Comparison of ENCODE assay signal across 9 mouse cellular contexts in the genomic region with DNA sequence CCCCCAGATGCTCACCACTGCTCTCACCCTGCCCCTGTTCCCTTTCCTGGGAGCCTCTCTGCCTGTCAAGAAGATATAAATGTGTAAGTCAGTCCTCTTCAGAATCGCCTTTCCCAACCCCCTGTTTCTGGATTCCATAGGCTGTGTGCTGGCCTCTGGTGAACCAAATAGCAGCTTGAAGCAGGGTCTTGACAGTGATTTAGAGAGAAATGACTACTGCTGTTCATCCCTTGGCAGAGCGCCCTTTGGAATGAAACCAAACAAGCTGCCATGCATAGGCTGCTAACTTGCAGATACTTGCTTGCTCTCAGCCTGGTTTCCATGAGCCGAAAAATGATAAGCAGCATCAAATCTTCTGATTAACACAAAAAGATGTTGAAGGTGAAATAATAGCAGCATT.
DNase-seq lines count a peak whose midpoint lies in the region; ATAC-seq lines count a peak whose summit lies in the region.
"Had no signal": no experiment of that assay in that cellular context is flagged by ENCODE, and none has a peak within 500 bp of the region (broad histone marks: within the 10 kb centered on the region; RNA-seq: fewer than 3 reads in every experiment).

No protein-coding gene starts in this region.

- H3K27me3 ChIP-seq in hindbrain, embryonic 14.5 days (ENCODE audit: control insufficient read depth, insufficient read depth, low read length) = no peaks in the 10 kb centered on the region
- H3K27me3 ChIP-seq in hindbrain, embryonic 12.5 days = no peaks in the 10 kb centered on the region
- H3K27me3 ChIP-seq in midbrain, embryonic 16.5 days (ENCODE audit: control insufficient read depth, insufficient read depth, low read depth, low read length) = no peaks in the 10 kb centered on the region
- H3K27me3 ChIP-seq: embryonic facial prominence, embryonic 12.5 days had no signal

- 47% methylated on average over 3 of the region's 3 CpGs for WGBS in hindbrain, embryonic 14.5 days
- 61% methylated on average over 3 of the region's 3 CpGs for WGBS in hindbrain, embryonic 12.5 days
- WGBS in midbrain, embryonic 16.5 days = 59% methylated on average over 3 of the region's 3 CpGs

- no peak overlapping the region for H3K27ac ChIP-seq in hindbrain, embryonic 14.5 days
- no peak overlapping the region for H3K27ac ChIP-seq in hindbrain, embryonic 12.5 days
- H3K27ac ChIP-seq in midbrain, embryonic 16.5 days (ENCODE audit: low read length) = no peak overlapping the region
- H3K27ac ChIP-seq: embryonic facial prominence, embryonic 12.5 days had no signal

- H3K36me3 ChIP-seq in hindbrain, embryonic 14.5 days (replicated peaks; ENCODE audit: control insufficient read depth, insufficient read depth) = no peaks in the 10 kb centered on the region
- no peaks in the 10 kb centered on the region for H3K36me3 ChIP-seq in hindbrain, embryonic 12.5 days
- no peaks in the 10 kb centered on the region for H3K36me3 ChIP-seq in midbrain, embryonic 16.5 days (ENCODE audit: control insufficient read depth, insufficient read depth, low read length)
- H3K36me3 ChIP-seq: embryonic facial prominence, embryonic 12.5 days had no signal

- DNase-seq in hindbrain, embryonic 14.5 days (ENCODE audit: low spot score) = peak; percentile 77
- DNase-seq in adrenal gland, adult (ENCODE audit: inconsistent age in 2 of 2, low spot score in 1 of 2) = peak; percentile 72 to 89
- peak; percentile 98 to 99 for DNase-seq in cerebellum, postnatal 10 days
- peak; percentile 59 to 65 for DNase-seq in kidney, postnatal 4 days
- DNase-seq in mesoderm, embryonic 11.5 days (ENCODE audit: low read depth, low spot score) = peak; percentile 41

- H3K4me1 ChIP-seq in hindbrain, embryonic 14.5 days (replicated peaks; ENCODE audit: control insufficient read depth, insufficient read depth, low read length) = no peaks in the 10 kb centered on the region
- peaks cover 5% of the 10 kb centered on the region; the same call in 1 of the 2 replicates for H3K4me1 ChIP-seq in hindbrain, embryonic 12.5 days
- no peaks in the 10 kb centered on the region for H3K4me1 ChIP-seq in midbrain, embryonic 16.5 days (ENCODE audit: control insufficient read depth, insufficient read depth, low read length)

- no peaks in the 10 kb centered on the region for H3K9me3 ChIP-seq in hindbrain, embryonic 14.5 days (ENCODE audit: control insufficient read depth, low read length)
- no peaks in the 10 kb centered on the region for H3K9me3 ChIP-seq in hindbrain, embryonic 12.5 days (replicated peaks)
- H3K9me3 ChIP-seq in midbrain, embryonic 16.5 days (replicated peaks; ENCODE audit: control insufficient read depth, low read length, poor library complexity, severe bottlenecking) = no peaks in the 10 kb centered on the region
- H3K9me3 ChIP-seq: embryonic facial prominence, embryonic 12.5 days had no signal

- peak; percentile 59; the same call in 1 of the 2 replicates for ATAC-seq in hindbrain, embryonic 14.5 days (ENCODE audit: low FRiP score)
- ATAC-seq in hindbrain, embryonic 12.5 days (ENCODE audit: low FRiP score) = no peak
- ATAC-seq in megakaryocyte, adult 5-6 weeks (ENCODE audit: poor library complexity, severe bottlenecking) = no peak
- ATAC-seq in midbrain, embryonic 16.5 days = no peak

- no peak overlapping the region for H3K9ac ChIP-seq in hindbrain, embryonic 14.5 days
- H3K9ac ChIP-seq in hindbrain, embryonic 12.5 days = no peak overlapping the region
- no peak overlapping the region for H3K9ac ChIP-seq in midbrain, embryonic 16.5 days (ENCODE audit: low read depth, low read length)
- H3K9ac ChIP-seq: embryonic facial prominence, embryonic 12.5 days had no signal

- H3K4me2 ChIP-seq in hindbrain, embryonic 14.5 days (replicated peaks) = no peak overlapping the region
- H3K4me2 ChIP-seq in hindbrain, embryonic 12.5 days (replicated peaks) = no peak overlapping the region
- H3K4me2 ChIP-seq in midbrain, embryonic 16.5 days (ENCODE audit: low read length) = no peak overlapping the region
- H3K4me2 ChIP-seq: embryonic facial prominence, embryonic 12.5 days had no signal

- H3K4me3 ChIP-seq in hindbrain, embryonic 14.5 days (replicated peaks; ENCODE audit: low read length) = no peak overlapping the region
- no peak overlapping the region for H3K4me3 ChIP-seq in hindbrain, embryonic 12.5 days
- no peak overlapping the region for H3K4me3 ChIP-seq in midbrain, embryonic 16.5 days (ENCODE audit: low read depth, low read length)
- H3K4me3 ChIP-seq: embryonic facial prominence, embryonic 12.5 days had no signal

Comparison
In these comparisons a context has a peak if more than half of its experiments do, and no peak if none do; other contexts are left out.
1. DNase-seq: peak in every context shown above with its lines; median percentile 98 in cerebellum, postnatal 10 days; 80 in adrenal gland, adult; 77 in hindbrain, embryonic 14.5 days; 62 in kidney, postnatal 4 days; 41 in mesoderm, embryonic 11.5 days.